Mouse (Mus musculus): Measurements from ENCODE around the gene Hk1. TPM values are rescaled to one million over a fixed set of nuclear protein-coding genes. Genes with fewer than 3 reads are reported as not detected.
A peak's percentile ranks its signal among the peaks of the same experiment; 100 is the strongest.

Hk1 gene
- polyA plus RNA-seq, 1 experiment: 10.0 TPM

DNA sequence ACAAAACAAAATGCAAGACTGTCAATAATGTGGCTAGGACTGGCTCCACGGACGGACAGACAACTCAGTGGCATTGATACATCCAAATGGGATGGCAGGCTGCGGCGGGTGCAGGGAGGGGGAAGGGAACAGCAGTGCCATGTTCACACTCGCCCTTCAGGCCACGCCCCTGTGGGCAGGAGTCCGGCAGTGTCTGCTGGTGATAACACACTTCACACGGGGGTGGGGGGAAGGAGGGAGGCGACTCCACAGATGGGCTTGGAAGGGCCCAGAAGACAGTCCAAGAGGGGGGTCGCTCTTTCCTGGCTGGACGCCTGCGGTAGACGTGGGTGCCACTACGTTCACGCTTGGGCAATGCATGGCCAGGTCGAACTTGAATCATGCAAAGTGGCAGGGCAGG is 110.4 kb downstream of the Hk1 start:
- WGBS: 67% methylated on average over 16 of the region's 16 CpGs
- H3K27ac ChIP-seq (ENCODE audit: insufficient read depth, low read depth, low read length): no peak overlapping the region
- no peak overlapping the region for H3K4me3 ChIP-seq (ENCODE audit: low read depth, low read length)
- H3K27me3 ChIP-seq (ENCODE audit: control insufficient read depth, insufficient read depth, low read length): no peaks in the 10 kb centered on the region
- TF ChIP-seq POLR2A (IDR thresholded peaks at IDR 0.05; ENCODE audit: low read depth, low read length) (no peak), CTCF (IDR thresholded peaks at IDR 0.05; ENCODE audit: extremely low read depth, insufficient read length, insufficient replicate concordance, low read depth, low read length) (no peak)
- H3K4me1 ChIP-seq (ENCODE audit: control insufficient read depth, insufficient read depth, insufficient read length, low read length): no peaks in the 10 kb centered on the region; the same call in 1 of the 2 replicates
- 0 out of 2 replicates have a peak, but pooled peaks cover 2% of the 10 kb centered on the region for H3K36me3 ChIP-seq (ENCODE audit: control insufficient read depth, insufficient read depth, low read length)

DNA sequence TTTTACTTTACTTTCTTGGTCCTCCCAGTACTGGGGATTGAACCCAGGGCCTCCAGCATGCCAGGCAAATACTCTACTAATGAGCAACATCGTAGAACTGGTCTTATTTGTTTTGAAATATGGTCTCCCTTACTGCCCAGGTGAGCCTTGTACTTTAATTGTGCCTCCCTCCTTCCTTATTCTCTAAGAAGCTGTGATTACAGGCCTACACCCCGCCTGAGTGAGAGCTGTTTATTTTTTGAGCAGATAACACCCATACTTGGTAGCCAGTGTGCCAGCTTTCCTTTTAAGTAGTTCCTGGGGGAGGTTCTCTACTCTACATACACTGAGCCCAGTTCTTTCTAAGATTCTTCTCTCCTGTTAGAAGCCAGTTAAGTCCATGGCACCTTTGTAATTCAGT is 115.4 kb downstream of the Hk1 start:
- no peak overlapping the region for H3K27ac ChIP-seq (ENCODE audit: insufficient read depth, low read depth, low read length)
- no peaks in the 10 kb centered on the region for H3K27me3 ChIP-seq (ENCODE audit: control insufficient read depth, insufficient read depth, low read length)
- WGBS: 19% methylated on average over 2 of the region's 2 CpGs
- H3K4me1 ChIP-seq (ENCODE audit: control insufficient read depth, insufficient read depth, insufficient read length, low read length): no peaks in the 10 kb centered on the region; the same call in 1 of the 2 replicates
- no peaks in the 10 kb centered on the region for H3K36me3 ChIP-seq (ENCODE audit: control insufficient read depth, insufficient read depth, low read length)
- TF ChIP-seq CTCF (IDR thresholded peaks at IDR 0.05; ENCODE audit: extremely low read depth, insufficient read length, insufficient replicate concordance, low read depth, low read length) (no peak), POLR2A (IDR thresholded peaks at IDR 0.05; ENCODE audit: low read depth, low read length) (no peak)
- no peak overlapping the region for H3K4me3 ChIP-seq (ENCODE audit: low read depth, low read length)

DNA sequence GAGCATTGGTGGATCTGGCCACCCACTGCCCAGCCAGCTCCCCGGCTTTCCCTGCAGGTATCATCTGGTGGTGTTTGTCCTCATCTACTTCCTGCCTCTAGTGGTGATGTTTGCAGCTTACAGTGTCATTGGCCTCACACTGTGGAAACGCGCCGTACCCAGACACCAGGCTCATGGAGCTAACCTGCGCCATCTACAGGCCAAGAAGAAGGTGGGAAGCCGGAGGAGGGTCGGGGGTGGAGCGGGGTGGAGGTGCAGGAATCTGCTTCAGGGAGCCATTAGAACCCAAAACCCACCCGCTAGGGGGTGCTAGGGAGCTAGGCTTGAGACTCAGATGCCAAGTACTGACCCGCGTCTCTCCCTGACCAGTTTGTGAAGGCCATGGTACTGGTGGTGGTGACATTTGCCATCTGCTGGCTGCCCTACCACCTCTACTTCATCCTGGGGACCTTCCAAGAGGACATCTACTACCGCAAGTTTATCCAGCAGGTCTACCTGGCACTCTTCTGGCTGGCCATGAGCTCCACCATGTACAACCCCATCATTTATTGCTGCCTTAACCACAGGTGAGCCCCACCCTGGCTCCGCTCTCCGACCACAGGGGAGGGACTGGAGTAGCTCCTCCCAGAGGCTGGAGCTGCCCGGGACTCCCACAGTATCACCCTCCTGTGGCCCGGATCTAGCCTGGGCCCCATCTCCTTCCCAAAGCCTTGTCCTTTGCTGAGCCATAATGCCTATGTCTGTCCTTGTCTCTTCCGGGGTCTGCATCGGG is 118.4 kb downstream of the Hk1 start:
- H3K27me3 ChIP-seq (ENCODE audit: control insufficient read depth, insufficient read depth, low read length): no peaks in the 10 kb centered on the region
- 14% methylated on average over 18 of the region's 18 CpGs for WGBS
- H3K36me3 ChIP-seq (ENCODE audit: control insufficient read depth, insufficient read depth, low read length): no peaks in the 10 kb centered on the region
- TF ChIP-seq CTCF (IDR thresholded peaks at IDR 0.05; ENCODE audit: extremely low read depth, insufficient read length, insufficient replicate concordance, low read depth, low read length): peak; percentile 85; the same call in 1 of the 2 replicates
- TF ChIP-seq POLR2A (IDR thresholded peaks at IDR 0.05; ENCODE audit: low read depth, low read length): 0 out of 2 replicates have a peak, but pooled peaks have one; percentile 19
- no peak overlapping the region for H3K27ac ChIP-seq (ENCODE audit: insufficient read depth, low read depth, low read length)
- H3K4me1 ChIP-seq (ENCODE audit: control insufficient read depth, insufficient read depth, insufficient read length, low read length): no peaks in the 10 kb centered on the region; the same call in 1 of the 2 replicates
- H3K4me3 ChIP-seq (ENCODE audit: low read depth, low read length): no peak overlapping the region

DNA sequence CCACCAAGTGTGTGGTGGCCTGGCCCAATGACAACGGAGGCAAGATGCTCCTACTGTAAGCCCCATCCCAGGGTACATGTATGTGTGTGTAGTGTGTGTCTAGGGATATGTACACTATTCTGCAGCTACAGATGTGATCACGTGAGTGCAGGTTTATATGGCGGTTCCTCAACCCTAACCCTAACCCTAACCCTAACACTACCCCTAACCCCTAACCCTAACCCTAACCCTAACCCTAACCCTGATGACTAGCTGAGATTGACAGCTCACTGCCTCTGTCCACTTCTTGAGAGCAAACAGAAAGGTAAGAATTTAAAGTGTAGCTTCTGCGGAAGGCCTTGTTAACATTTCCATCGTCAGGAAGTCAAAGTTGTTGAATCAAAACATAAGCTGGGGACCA is 121.4 kb downstream of the Hk1 start:
- H3K4me1 ChIP-seq (ENCODE audit: control insufficient read depth, insufficient read depth, insufficient read length, low read length): no peaks in the 10 kb centered on the region; the same call in 1 of the 2 replicates
- no peak overlapping the region for H3K27ac ChIP-seq (ENCODE audit: insufficient read depth, low read depth, low read length)
- no peak overlapping the region for H3K4me3 ChIP-seq (ENCODE audit: low read depth, low read length)
- H3K27me3 ChIP-seq (ENCODE audit: control insufficient read depth, insufficient read depth, low read length): no peaks in the 10 kb centered on the region
- H3K36me3 ChIP-seq (ENCODE audit: control insufficient read depth, insufficient read depth, low read length): no peaks in the 10 kb centered on the region
- no peak for TF ChIP-seq POLR2A (IDR thresholded peaks at IDR 0.05; ENCODE audit: low read depth, low read length)
- TF ChIP-seq CTCF (IDR thresholded peaks at IDR 0.05; ENCODE audit: extremely low read depth, insufficient read length, insufficient replicate concordance, low read depth, low read length): no peak
- 84% methylated on average over 5 of the region's 5 CpGs for WGBS

DNA sequence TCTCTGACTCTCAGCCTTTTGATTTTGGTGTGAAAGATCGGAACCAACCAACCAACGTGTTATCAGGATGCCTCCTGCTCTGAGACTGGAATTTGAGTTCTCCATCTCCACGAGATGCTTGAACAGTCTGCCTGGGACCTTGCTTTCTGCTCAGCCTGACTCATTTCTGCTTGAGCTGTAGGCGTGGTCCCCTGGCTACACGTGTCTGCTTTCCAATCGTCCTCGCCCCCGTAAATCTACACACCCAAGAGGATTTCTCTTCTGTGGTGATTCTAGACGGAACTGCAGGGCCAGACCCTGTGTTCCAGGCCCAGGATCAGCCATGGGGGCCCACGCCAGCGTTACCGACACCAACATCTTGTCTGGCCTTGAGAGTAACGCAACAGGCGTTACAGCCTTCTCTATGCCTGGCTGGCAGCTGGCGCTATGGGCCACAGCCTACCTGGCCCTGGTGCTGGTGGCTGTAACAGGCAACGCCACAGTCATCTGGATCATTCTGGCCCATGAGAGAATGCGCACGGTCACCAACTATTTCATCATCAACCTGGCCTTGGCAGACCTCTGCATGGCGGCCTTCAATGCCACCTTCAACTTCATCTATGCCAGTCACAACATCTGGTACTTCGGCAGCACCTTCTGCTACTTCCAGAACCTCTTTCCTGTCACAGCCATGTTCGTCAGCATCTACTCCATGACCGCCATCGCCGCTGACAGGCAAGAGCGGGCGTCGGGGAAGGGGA is 127.0 kb downstream of the Hk1 start:
- 75% methylated on average over 27 of the region's 27 CpGs for WGBS
- no peaks in the 10 kb centered on the region for H3K36me3 ChIP-seq (ENCODE audit: control insufficient read depth, insufficient read depth, low read length)
- H3K4me3 ChIP-seq (ENCODE audit: low read depth, low read length): no peak overlapping the region
- no peaks in the 10 kb centered on the region for H3K27me3 ChIP-seq (ENCODE audit: control insufficient read depth, insufficient read depth, low read length)
- H3K27ac ChIP-seq (ENCODE audit: insufficient read depth, low read depth, low read length): no peak overlapping the region
- 0 out of 2 replicates have a peak, but pooled peaks cover 1% of the 10 kb centered on the region for H3K4me1 ChIP-seq (ENCODE audit: control insufficient read depth, insufficient read depth, insufficient read length, low read length)
- TF ChIP-seq CTCF (IDR thresholded peaks at IDR 0.05; ENCODE audit: extremely low read depth, insufficient read length, insufficient replicate concordance, low read depth, low read length) (no peak), POLR2A (IDR thresholded peaks at IDR 0.05; ENCODE audit: low read depth, low read length) (no peak)

DNA sequence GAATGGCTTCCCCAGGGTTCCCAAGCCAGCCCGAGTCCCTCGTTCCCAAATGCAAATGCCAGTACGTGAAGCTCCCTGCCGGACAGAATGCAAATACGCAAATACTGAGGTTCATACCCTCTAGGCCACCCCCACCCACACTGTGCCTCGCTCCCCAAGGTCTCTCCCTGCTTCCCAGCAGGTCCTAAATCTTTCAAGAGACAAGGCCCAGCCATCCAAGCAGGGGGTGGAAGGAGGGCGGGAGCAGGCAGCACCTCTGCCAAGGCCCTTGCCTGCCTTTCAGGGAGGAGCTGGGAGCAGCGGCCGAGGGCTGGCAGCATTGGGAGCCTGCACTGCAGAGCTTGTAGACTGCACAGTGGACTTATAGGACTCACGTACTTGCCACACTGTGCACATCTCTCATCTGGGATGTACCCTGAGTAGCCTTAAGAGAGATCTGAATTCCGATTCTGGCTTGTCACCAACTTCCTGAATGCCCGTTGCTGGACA is 127.7 kb downstream of the Hk1 start, which contains the start of gene Tacr2:
Gene Tacr2, plus strand, starts transcription at position 439 of the 489 bp plus-strand sequence.
- Histone ChIP-seq H3K27ac (ENCODE audit: insufficient read depth, low read depth, low read length) (no peak within 1 kb of the TSS), H3K4me1 (ENCODE audit: control insufficient read depth, insufficient read depth, insufficient read length, low read length) (0 out of 2 replicates have a peak, but pooled peaks cover 2% of the 10 kb centered on the region), H3K36me3 (ENCODE audit: control insufficient read depth, insufficient read depth, low read length) (no peaks in the 10 kb centered on the region), H3K4me3 (ENCODE audit: low read depth, low read length) (no peak within 1 kb of the TSS), H3K27me3 (ENCODE audit: control insufficient read depth, insufficient read depth, low read length) (no peaks in the 10 kb centered on the region)
- TF ChIP-seq CTCF (IDR thresholded peaks at IDR 0.05; ENCODE audit: extremely low read depth, insufficient read length, insufficient replicate concordance, low read depth, low read length) (no peak), POLR2A (IDR thresholded peaks at IDR 0.05; ENCODE audit: low read depth, low read length) (no peak)
- 78% methylated on average over 12 of the region's 12 CpGs for WGBS

DNA sequence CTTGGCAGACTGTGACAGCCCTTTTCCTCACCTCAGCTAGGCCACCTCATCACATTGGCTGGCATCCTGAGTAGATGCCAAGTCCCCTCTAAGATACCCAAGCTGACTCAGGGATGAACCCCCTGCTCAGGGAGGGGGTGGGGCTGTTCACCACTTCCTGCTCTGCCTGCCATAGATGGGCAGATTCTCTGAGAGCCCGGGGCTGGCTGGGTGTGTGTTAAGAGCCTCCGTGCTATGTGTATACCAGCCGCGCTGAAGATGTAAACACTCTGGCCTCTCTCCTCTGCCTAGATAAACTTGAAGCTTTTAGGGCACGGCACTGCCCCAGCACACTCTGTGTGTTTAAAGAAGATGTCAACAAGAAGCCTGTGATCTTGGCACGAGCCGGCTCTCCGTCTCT is 131.9 kb downstream of the Hk1 start:
- no peak for TF ChIP-seq POLR2A (IDR thresholded peaks at IDR 0.05; ENCODE audit: low read depth, low read length)
- no peak for TF ChIP-seq CTCF (IDR thresholded peaks at IDR 0.05; ENCODE audit: extremely low read depth, insufficient read length, insufficient replicate concordance, low read depth, low read length)
- Histone ChIP-seq H3K27ac (ENCODE audit: insufficient read depth, low read depth, low read length) (peak overlapping the region; percentile 46), H3K4me1 (ENCODE audit: control insufficient read depth, insufficient read depth, insufficient read length, low read length) (0 out of 2 replicates have a peak, but pooled peaks cover 2% of the 10 kb centered on the region), H3K27me3 (ENCODE audit: control insufficient read depth, insufficient read depth, low read length) (no peaks in the 10 kb centered on the region), H3K4me3 (ENCODE audit: low read depth, low read length) (no peak overlapping the region), H3K36me3 (ENCODE audit: control insufficient read depth, insufficient read depth, low read length) (no peaks in the 10 kb centered on the region)
- 25% methylated on average over 8 of the region's 8 CpGs for WGBS

Data from small intestine, adult 2 months (tissue).